Mouse (Mus musculus): Measurements from ENCODE around the gene 1190007I07Rik.
"Not testable (repeated sequence)": the region's sequence is repeated elsewhere in the genome, so short reads cannot be mapped to it uniquely, and the experiment has no call there.

1190007I07Rik gene

GRCm38 (mm10) chr10:82629586-82630255 lies 6.7 kb upstream of the 1190007I07Rik start, which contains the start of gene Tdg:
Gene Tdg, plus strand, starts transcription at chr10:82629828.
- DNase-seq (ENCODE audit: extremely low read depth, low read depth, low spot score): peak; percentile 31

GRCm38 (mm10) chr10:82629111-82629585 lies 6.1 kb upstream of the 1190007I07Rik start:
- DNase-seq (ENCODE audit: extremely low read depth, low read depth, low spot score): no peak

- DNase-seq (ENCODE audit: extremely low read depth, low read depth, low spot score): not testable (repeated sequence)
Measured at GRCm38 (mm10) chr10:82623553-82623932, 515 bp upstream of the 1190007I07Rik start.

- no peak for DNase-seq (ENCODE audit: extremely low read depth, low read depth, low spot score)
Measured at GRCm38 (mm10) chr10:82622235-82622634, 793 bp downstream of the 1190007I07Rik start.

DNA sequence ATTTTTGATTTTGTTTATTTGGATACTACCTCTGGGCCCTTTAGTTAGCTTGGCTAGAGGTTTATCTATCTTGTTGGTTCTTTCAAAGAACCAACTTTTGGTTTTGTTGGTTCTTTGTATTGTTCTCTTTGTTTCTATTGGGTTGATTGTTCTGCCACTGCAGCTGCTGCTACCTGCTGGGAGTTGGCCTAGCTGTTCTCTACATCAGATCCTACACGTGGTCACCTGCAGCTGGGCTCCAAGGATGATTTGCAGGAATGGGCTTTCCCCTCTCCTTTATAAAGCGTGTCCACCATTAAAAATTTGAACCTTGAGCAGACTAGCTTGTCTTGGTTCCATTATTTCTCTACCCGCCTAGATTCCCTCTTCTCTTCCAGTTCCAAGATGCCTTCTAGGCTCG lies 28.6 kb downstream of the 1190007I07Rik start:
- DNase-seq (ENCODE audit: extremely low read depth, low read depth, low spot score): not testable (repeated sequence)

GRCm38 (mm10) chr10:82589673-82590072 lies 33.4 kb downstream of the 1190007I07Rik start:
- DNase-seq (ENCODE audit: extremely low read depth, low read depth, low spot score): not testable (repeated sequence)

DNA sequence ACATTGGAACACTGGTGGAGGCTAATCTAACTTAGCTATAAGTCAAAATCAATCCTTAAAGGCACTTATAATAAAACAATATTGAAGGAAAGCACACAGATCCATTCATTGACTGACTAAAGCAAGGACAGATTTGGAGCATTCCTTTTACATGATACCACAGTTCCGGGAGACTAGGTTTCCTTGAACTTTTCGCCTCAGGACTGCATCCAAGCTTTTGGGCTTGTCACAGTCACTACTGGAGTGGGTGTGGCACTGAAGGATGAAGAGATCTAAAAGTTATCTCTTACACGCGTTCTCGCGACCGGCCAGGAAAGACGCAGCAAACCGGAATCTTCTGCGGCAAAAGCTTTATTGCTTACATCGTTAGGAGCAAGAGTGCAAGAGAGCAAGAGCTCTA lies 51.9 kb downstream of the 1190007I07Rik start:
- DNase-seq (ENCODE audit: extremely low read depth, low read depth, low spot score): not testable (repeated sequence)

Data from fat pad, adult 2 months (tissue).